Mouse (Mus musculus): Measurements from ENCODE around the gene Gbgt1. TPM values are rescaled to one million over a fixed set of nuclear protein-coding genes. Genes with fewer than 3 reads are reported as not detected.
"Not testable (repeated sequence)": the region's sequence is repeated elsewhere in the genome, so short reads cannot be mapped to it uniquely, and the experiment has no call there.

The Gbgt1 gene
- total RNA-seq (2021) = 1 to 10 TPM; 1.7 to 3.1 TPM

DNA sequence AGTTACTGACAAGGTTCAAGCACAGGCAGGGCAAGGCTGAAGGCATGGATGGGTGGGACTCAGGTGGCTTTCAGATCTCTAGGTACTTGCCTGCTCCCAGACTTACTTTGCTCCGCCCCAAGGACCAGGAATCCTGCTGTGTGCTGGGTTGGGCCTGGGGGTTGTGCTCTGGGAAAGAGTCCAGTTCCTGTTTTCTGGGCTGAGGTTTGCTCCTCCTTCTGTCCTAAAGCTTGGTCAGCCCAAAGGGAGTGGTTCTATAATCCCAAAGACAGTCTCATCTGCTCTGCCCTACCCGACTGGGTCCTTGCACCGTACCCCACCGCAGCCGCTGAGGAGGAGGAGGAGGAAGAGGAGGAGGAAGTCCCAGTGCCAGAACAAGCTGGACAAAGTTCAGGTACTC lies at the start of gene Gbgt1:
Gene Gbgt1, plus strand, starts transcription at position 221 of the 400 bp plus-strand sequence.
- DNase-seq (ENCODE audit: low spot score) = no peak

DNA sequence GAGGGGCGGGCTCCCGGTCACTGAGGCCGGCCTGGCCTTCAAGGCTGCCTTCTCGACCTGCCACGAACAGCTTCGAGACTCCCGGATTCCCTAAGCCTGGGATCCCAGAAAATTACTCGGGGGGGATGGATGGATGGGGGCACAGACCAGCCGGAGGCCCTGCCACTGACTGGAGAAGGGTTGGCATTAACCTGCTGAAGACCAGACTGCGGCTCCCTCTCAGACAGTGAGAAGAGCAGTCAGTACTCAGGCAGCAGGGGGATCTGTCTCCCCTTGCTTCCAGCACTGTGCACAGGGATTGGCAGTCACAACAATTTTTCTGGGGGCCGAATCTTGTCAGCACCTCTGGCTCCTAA lies 49.4 kb upstream of the Gbgt1 start:
- intact Hi-C loops (cut with DNase I) = no loop called here
- no peak for DNase-seq (ENCODE audit: low spot score)

More for the DNA sequence above, at the start of gene Gbgt1:
- intact Hi-C loops (cut with DNase I) = no loop called here

DNA sequence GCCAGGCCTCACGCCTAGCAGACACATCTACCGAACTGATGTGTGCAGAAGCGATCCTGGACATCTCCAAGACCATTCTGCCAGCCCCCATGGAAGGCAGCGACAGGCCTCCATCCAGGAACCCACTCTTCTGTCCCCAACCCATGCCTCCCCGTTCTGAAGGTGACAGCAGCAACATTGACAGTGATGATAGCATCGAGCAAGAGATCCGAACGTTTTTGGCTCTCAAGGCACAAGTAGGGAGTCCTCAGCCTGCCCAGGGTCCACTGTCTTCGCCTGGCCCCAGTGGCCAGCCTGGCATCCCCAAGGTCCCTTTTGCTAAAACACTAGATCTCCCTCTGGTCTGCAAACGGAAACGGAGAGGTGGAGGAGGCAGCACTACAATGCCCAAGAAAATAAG lies 45.0 kb upstream of the Gbgt1 start:
- DNase-seq (ENCODE audit: low spot score) = no peak
- intact Hi-C loops (cut with DNase I) = no loop called here

DNA sequence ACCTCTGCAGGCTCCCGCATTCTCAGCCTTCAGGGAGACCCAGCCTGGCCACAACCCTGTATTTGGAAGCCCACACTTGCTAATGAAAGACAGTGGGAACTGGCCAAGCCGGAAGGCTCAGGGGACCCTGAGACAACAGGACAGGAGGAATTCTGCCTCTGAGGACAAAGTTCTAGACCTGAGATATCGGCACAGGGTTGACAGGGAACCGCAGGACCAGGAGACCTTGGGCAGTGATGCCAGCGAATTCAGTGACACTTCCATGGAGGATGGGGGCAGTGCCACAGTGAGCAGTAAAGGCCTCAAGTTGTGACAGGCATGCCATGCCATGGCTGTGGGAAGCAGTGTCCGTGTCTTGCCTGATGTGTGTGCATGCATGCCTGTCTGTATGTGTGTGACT lies 43.2 kb upstream of the Gbgt1 start:
- intact Hi-C loops (cut with DNase I) = no loop called here
- DNase-seq (ENCODE audit: low spot score) = no peak

DNA sequence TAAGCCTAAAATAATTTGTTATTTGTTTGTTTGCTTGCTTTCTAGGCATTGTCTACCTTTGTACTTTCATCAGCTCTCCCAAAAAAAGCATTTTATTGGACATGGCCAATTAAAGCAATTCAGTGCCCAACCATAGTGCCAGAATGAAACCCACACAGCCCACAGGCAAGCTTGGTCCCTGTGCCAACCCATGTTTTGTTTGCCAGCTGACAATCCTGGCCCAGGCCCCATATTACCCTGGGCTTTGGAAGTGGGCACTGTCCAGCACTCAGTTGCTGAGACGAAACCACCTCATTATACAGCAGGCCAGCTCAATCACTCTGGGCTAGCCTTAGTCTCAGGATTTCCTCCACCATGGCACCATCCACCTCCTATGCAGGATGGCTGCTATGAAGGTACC lies 40.1 kb upstream of the Gbgt1 start:
- intact Hi-C loops (cut with DNase I) = no loop called here
- DNase-seq (ENCODE audit: low spot score) = no peak

DNA sequence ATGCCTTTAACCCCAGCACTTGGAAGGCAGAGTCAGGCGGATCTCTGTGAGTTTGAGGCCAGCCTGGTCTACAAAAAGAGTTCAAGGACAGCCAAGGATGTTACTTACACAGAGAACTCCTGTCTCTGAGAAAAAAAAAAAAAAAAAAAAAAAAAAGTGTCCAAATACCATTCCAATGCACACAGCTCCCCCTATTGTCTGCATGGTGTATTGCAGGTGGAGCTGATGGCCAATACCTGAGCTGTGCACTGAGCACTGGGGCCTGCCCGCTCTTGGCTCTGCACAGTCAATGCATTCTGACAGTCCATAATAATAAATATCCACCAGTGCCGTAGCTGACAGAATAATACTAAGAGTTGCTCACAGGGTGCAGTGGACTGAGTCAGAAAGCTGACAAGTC lies 32.8 kb upstream of the Gbgt1 start:
- no peak for DNase-seq (ENCODE audit: low spot score)
- intact Hi-C loops (cut with DNase I) = no loop called here

DNA sequence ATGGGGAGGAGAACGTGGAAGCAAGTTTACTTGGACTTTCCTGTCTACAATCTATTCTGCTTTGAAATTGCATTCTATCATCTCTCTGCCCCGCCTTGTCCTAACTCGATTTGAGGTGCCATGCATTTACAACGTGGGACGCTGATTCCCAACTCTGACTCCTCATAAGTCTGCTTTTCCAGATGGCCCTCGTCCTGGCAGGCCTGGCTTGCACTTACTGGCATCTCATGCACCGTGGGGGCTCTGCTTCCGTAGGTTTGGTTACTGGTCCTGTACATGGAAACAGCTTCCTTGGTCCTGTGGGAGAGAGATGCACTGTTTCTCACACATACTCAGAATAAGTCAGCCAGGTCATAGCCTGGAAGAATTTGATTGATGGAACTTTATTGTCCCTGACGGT lies 31.8 kb upstream of the Gbgt1 start:
- DNase-seq (ENCODE audit: low spot score) = no peak
- intact Hi-C loops (cut with DNase I) = no loop called here

DNA sequence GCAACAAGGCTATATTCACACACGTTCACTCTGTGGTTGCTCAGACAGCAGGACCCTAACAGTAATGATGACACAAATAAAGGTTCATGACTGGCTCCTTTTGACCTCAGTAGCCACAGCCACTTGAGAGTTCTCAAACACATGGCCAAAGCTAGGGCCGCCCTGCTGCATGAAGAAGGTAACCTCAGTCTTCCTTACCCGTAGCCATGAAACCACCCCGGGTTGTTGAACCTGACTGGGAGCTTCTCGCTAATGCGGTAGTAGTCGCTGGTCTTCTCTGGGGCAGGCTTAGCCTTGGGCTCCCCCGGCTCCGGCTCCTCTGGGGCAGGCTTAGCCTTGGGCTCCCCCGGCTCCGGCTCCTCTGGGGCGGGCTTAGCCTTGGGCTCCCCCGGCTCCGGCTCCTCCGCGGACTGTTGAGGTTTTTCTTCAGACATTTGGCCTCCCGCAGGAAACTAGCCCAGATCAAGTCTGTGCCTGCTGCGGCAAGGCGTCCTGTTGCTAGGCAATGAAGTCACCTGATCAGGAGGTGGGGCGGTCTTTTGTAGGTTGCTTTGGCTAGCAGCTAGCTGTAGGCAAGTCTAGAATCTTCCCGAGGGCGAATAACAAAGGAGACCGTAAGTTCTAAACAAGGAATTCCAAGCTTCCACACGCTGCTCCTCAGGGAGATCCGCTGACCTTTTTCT lies 30.7 kb upstream of the Gbgt1 start, which contains the start of gene 1700007K13Rik:
Gene 1700007K13Rik, minus strand, starts transcription at position 497 of the 683 bp plus-strand sequence.
- intact Hi-C loops (cut with DNase I) = no loop called here

DNA sequence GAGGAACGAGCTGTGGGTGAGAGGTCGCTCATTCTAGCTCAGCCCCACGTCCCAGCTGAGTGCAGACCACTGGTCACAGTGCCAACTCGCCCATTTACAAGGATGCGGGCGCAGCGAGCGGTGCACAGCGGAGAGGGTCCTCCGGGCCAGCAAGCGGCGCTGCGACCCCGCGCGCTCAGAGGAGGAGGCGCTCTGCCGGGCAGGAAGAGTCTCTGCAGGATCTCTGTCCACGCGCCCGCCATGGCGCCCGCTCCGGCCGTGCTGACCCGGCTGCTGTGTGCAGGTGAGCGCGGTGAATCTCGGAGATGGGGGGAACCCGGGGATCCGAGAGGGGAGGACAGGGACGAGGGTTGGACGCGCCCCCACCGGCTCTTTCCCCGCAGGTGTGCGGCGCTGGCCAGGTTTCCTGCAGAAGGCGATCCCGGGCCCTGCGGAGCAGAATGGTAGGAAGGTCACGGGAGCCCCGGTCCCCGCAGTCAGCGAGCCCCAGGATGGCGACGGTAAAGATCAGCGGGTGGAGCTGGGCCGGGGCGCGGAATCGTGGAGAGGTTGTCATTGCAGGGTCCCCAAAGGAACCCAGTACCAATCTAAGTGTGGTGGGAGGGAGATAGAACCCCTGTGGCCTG lies 28.7 kb upstream of the Gbgt1 start, which contains the start of gene Mrps2:
Gene Mrps2, plus strand, starts transcription at position 207 of the 626 bp plus-strand sequence.
- DNase-seq (ENCODE audit: low spot score) = peak; percentile 54
- intact Hi-C loops (cut with DNase I) = no loop called here

More for the DNA sequence above, 30.7 kb upstream of the Gbgt1 start, which contains the start of gene 1700007K13Rik:
- DNase-seq (ENCODE audit: low spot score) = no peak

DNA sequence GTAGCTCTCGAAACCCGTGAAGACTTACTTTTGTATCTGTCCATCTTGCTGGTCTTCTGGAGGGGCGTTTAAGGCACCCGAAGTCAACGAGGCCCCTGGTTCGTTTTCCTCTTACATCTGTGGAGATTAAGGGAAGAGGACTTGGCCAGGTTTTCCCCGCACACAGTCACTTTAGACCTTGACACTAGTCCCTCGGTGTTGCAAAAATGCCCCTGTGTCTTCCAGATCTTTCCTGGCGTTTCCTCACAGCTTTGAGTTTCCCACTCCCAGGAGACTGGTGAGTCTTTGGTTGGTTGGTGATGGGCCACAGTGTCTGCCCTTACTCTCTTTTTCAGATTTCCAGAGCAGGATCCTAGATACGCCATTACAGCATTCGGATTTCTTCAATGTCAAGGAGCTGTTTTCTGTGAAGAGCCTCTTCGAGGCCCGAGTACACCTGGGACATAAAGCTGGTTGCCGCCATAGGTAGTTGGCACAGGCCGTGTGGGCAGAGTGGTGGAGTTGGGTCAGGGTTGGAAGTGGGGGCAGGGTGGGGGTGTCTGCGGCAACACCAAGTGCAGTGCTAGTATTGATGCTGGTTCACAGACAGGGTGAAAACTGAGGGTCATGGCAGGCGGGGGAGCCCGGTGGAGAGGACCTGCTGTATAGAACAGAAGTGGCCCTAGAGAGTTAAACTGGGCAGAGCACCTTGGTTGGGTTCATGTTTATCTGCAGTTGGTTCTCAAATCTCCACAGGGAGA lies 28.0 kb upstream of the Gbgt1 start:
- intact Hi-C loops (cut with DNase I) = no loop called here
- no peak for DNase-seq (ENCODE audit: low spot score)

DNA sequence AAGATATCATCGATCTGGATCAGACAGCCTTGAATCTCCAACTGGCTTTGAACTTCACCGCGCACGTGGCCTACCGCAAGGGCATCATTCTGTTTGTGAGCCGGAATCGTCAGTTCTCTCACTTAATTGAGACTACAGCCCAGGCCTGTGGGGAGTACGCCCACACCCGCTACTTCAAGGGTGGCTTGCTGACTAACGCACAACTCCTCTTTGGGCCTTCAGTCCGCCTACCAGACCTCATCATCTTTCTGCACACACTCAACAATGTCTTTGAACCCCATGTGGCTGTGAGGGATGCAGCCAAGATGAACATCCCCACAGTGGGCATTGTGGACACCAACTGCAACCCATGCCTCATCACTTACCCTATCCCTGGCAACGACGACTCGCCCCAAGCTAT lies 27.2 kb upstream of the Gbgt1 start:
- intact Hi-C loops (cut with DNase I) = no loop called here
- no peak for DNase-seq (ENCODE audit: low spot score)

DNA sequence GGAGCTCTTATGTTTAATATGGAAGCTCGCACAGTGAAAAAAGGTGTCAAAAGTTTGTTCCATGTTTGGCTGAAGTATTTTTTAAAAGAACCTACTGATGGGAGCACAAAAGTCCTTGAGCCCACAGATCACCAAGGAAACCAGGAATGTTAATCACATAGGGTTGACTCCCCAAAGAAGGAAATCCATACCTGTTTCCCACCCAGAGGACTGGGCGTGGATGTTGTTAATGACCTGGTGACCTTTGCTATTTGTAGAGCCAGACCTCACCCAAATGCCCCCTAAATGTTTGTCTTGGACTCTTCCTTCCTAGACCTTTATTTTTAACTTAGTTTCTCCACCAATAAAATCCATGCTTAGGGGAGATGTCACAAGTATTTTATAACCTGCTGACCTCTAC lies 26.1 kb upstream of the Gbgt1 start:
- DNase-seq (ENCODE audit: low spot score) = no peak
- intact Hi-C loops (cut with DNase I) = no loop called here

DNA sequence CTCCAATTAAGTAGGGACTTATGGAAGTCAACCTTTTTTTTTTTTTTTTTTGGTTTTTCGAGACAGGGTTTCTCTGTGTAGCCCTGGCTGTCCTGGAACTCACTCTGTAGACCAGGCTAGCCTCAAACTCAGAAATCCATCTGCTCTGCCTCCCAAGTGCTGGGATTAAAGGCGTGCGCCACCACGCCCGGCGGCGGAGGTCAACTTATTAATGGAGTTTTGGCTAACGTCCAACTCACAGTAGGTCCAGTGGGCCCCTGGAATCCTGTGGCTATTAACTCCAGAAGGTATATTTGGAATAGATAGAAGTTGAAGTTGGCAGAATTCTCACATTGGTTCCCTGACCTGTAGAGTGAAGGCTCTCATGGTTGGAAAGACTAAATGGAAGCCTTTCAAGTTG lies 24.7 kb upstream of the Gbgt1 start:
- intact Hi-C loops (cut with DNase I); DNase-seq (ENCODE audit: low spot score): not testable (repeated sequence)

DNA sequence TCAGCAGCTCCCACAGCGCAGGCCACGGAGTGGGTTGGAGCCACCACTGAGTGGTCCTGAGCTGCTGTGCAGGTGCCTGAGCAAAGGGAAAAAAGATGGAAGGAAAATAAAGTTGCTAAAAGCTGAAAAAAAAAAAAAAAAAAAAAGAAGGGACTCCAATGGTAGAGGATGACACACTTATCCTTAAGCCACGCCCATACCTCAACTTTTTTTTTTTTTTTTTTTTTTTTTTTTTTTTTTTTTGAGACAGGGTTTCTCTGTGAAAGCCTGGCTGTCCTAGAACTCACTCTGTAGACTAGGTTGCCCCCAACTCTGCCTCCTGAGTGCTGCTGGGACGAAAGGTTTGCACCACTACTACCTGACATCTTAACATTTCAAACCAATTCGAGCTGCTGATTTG lies 18.7 kb upstream of the Gbgt1 start:
- DNase-seq (ENCODE audit: low spot score); intact Hi-C loops (cut with DNase I): not testable (repeated sequence)

DNA sequence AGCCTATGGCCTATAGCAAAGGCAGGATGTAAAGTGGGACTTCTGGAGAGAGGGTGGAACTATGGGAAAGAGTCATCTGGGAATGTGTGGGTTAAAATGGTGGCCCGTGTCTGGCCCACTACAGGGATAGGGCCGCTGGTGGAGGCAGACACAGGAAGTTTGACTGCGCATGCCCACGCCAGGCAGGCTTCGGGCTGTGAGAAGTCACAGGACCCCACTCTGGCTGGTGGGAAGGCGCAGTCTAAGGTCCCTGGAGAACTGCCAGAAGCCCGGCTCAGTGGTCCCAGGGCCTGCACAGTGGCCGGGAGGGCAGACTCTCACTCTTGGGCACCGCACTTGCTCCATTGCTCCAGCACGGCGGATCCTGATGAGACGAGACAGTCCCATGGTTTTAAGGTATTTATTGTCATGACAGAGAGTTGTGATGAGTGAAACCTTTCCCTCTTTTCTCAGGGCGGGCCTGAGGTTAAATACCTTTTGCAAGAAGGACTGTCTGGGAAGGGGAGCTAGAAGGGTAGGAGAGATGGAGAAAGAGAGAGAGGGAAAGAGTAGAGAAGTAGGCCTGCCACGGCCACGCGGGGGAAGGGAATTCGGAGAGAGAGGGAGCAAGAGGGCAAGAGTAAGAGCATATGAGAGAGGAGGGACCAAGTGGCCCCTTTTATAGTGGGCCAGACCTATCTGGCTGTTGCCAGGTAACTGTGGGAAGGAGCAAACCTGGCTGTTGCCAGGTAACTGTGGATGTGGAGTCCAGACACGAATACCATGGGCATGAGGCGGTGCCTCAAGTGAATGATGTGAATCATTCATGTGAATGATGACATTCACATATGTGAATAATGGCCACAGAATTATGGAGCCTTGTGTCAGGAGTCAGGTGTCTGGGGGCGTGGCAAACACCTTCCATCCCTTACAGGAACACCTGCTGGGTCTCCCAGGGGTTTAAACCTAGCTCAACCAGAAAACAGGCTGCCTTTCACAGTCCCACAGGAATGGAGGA lies 17.2 kb upstream of the Gbgt1 start:
- DNase-seq (ENCODE audit: low spot score) = no peak
- intact Hi-C loops (cut with DNase I) = no loop called here

DNA sequence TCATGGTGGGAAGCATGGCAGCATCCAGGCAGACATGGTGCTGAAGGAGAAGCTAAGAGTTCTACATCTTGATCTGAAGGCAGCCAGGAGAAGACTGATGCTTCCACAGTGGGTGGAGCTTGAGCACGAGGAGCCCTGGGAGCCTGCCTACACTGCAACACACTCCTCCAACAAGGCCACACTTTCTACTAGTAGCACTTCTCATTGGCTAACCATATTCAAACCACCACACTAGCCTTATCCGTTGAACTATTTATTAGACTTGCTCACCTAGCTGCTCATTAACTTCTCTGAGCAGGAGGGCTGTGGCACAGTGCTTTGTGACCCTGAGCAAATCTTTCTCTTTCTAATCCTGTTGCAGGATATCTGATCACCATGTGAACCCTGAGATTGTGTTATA lies 12.8 kb upstream of the Gbgt1 start:
- DNase-seq (ENCODE audit: low spot score) = no peak
- intact Hi-C loops (cut with DNase I) = no loop called here

DNA sequence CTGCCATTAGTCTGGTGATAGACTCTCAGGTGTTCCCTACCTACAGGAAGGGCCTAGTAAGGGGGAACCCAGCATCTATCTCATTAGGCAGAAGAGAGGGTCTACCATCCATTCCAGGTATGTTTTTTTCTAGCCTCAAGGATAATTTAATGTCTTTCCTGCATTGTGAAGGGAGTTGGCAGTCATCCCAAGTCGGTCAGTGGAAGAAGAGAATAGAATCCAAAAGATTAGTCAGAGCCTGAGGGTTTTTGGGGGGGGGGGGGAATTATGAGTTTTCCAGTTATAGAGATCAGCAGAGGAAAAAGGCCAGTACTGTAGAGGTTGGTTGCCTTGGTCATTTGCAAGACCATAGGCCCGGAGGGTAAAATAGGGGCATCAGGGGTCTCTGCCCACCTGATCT lies 2.2 kb upstream of the Gbgt1 start:
- DNase-seq (ENCODE audit: low spot score) = no peak
- intact Hi-C loops (cut with DNase I) = no loop called here

DNA sequence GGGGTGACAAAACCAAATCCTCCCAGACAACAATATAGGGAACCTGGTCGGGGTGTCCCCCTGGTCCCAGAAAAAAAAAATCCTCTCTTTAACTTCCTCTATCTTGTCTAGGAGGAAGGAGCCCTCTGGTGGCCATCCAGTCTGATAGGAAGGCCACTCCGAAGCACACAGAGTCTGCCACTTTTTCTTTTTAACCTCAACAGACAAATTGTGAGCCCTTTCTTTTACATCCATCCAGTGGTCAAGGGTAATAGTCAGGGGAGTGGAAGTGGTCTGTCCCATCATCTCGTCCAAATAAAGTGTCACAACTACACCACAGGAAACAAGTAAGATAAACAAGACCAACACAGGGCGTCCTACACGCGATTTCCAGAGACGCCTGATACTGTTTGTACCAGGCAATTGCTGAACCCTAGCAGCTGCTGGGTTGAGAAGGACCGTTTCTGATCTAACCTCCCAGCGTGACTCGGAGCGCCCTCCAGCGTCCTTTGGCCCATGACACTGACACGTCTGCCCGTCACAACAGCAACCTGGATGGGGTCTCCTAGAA lies 1.4 kb upstream of the Gbgt1 start:
- intact Hi-C loops (cut with DNase I) = no loop called here
- no peak for DNase-seq (ENCODE audit: low spot score)

DNA sequence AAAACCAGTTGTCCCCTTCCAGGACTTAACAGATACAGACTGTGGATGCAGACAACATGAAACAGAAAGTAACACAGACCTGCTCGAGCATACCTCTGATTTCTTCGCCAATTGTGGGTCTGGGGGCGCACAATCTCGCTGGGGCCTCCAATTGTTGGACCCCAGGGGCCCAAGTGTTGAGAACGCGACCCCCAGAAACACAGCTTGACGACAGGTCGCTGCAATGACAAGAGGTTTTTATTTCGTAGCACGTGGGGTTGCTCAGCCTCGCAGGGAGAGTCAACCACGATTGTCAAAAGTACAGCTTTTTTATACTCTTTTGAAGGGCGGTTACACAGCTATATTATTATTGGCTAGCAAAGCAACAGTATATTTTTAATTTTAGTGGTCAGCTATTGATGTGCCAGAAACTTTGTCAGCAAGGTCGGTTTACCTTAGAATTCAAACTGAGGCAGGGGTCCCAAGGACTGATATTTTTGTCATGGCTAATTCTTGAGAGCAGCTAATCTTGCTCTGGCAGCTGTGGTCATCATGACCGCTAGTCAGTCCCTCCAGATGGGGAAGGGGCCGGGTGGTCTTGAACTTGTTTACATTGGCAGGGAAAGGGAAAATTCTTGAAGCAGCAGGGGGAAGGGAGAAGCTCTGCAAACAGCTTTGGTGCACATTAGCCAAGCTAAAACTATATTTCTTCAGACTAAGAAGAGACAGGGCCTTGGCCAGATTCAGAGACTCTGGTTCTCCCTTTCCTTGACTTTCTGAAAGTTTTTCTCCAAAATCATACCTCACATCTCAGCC lies 693 bp upstream of the Gbgt1 start:
- intact Hi-C loops (cut with DNase I) = no loop called here
- DNase-seq (ENCODE audit: low spot score) = no peak

Data from heart, postnatal 25 days (tissue).